Mouse (Mus musculus) testis, adult 2 months (tissue): ENCODE measurements around the gene Fbxo24.

Source experiments
- CTCF ChIP-seq: fragments of 200-500 bp; IDR thresholded peaks from 2 replicates; pipeline ENCODE4 v1.5.1; 2012; ENCODE audit warnings: low read depth, mild to moderate bottlenecking, inconsistent platforms, low read length, moderate library complexity; ENCODE audit not compliant: control insufficient read depth, insufficient read depth, insufficient replicate concordance
- POLR2A ChIP-seq: fragments of 200-500 bp; IDR thresholded peaks from 2 replicates; pipeline ENCODE4 v1.6.1; 2012; ENCODE audit warnings: low read depth, mild to moderate bottlenecking, inconsistent platforms, low read length, moderate library complexity; ENCODE audit not compliant: control insufficient read depth

- TF ChIP-seq CTCF (no peak), POLR2A (no peak)
These were observed 45.1 kb downstream of the Fbxo24 start for GRCm38 (mm10) chr5:137583670-137584169.
